Mouse (Mus musculus) embryonic fibroblast, embryonic 13.5 days (primary cell): ENCODE results near the gene Kcnj5. TPM values are rescaled to one million over a fixed set of nuclear protein-coding genes. Genes with fewer than 3 reads are reported as not detected.
A peak's percentile ranks its signal among the peaks of the same experiment; 100 is the strongest.

Source experiments
- H3K27ac ChIP-seq: 2 replicates; pipeline ENCODE4 v1.5.1; 2012; ENCODE audit warnings: low read length, control low read depth, inconsistent platforms; ENCODE audit not compliant: insufficient read depth
- H3K4me1 ChIP-seq: 2 replicates; pipeline ENCODE4 v1.6.1; 2011; ENCODE audit warnings: low read length; ENCODE audit not compliant: control insufficient read depth, insufficient read depth
- H3K4me3 ChIP-seq: 2 replicates; pipeline ENCODE4 v1.5.1; 2011; ENCODE audit warnings: mild to moderate bottlenecking, control low read depth, low read length; ENCODE audit not compliant: insufficient read depth
- CTCF ChIP-seq: IDR thresholded peaks from 2 replicates; pipeline ENCODE4 v1.5.1; 2011; ENCODE audit warnings: mild to moderate bottlenecking, control low read depth, low read length, moderate library complexity, borderline replicate concordance; ENCODE audit not compliant: insufficient read depth
- POLR2A ChIP-seq: IDR thresholded peaks from 2 replicates; pipeline ENCODE4 v1.6.1; 2011; ENCODE audit warnings: low read depth, mild to moderate bottlenecking, control low read depth, low read length, moderate library complexity
- polyA plus RNA-seq: library from polyadenylated mRNA; stranded (reverse); fragments of >200 nt; gene quantifications from 2 replicates; pipeline ENCODE4 v1.2.4, GENCODE M21; 2011; ENCODE audit warnings: low read depth; ENCODE audit not compliant: missing spikeins, insufficient read length

Gene Kcnj5
- polyA plus RNA-seq, 1 experiment = not detected

- no peak overlapping the region for H3K4me3 ChIP-seq
- H3K4me1 ChIP-seq = no peaks in the 10 kb centered on the region
- H3K27ac ChIP-seq = no peak overlapping the region
- TF ChIP-seq POLR2A (no peak), CTCF (no peak)
Observed at GRCm38 (mm10) chr9:32369388-32369787, 25.2 kb upstream of the Kcnj5 start.

GRCm38 (mm10) chr9:32368812-32369211, 24.7 kb upstream of the Kcnj5 start:
- Histone ChIP-seq H3K4me1 (no peaks in the 10 kb centered on the region), H3K4me3 (no peak overlapping the region), H3K27ac (no peak overlapping the region)
- TF ChIP-seq POLR2A (no peak), CTCF (no peak)

GRCm38 (mm10) chr9:32360770-32361169, 16.6 kb upstream of the Kcnj5 start:
- TF ChIP-seq POLR2A (no peak), CTCF (no peak)
- Histone ChIP-seq H3K4me3 (no peak overlapping the region), H3K4me1 (no peaks in the 10 kb centered on the region), H3K27ac (no peak overlapping the region)

DNA sequence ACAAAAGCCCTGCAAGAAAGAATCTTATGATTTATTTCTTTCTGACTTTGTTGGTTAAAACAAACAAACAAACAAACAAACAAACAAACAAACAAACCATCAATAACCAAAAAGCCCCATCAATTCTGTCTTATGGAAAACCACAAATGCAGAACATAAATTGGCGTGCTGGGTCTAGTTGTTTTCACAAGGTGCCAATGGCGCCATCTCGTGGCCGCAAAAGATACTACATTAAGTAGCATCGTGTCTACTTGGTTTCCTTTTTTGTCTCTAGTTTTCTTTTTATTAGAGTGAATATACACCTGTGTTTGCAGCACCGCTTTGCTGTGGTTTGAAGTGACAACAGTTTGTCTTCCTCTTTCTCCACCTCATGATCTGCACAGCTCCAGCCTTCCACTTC, 6.2 kb upstream of the Kcnj5 start:
- TF ChIP-seq CTCF (peak; percentile 58; the same call in 1 of the 2 replicates), POLR2A (no peak)
- Histone ChIP-seq H3K4me1 (no peaks in the 10 kb centered on the region), H3K27ac (no peak overlapping the region), H3K4me3 (no peak overlapping the region)

DNA sequence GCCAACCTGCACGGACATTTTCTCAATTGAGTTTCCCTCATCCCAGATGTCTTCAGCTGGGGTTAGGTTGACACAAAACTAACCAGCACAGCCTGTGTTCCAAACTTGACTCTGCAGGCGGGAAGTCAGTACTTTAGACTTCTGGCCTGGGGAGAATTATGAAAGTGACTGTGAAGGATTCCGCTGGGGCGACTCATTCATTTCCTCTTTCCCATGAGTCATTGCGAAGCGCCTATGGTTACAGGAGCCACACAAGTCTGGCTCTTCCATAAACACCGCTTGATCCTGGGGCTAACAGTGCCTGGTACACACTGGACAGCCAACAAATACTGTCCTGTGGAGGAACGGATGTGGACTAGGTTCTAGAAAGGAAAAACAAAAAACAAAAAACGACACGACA, 5.2 kb upstream of the Kcnj5 start:
- TF ChIP-seq CTCF (no peak), POLR2A (no peak)
- Histone ChIP-seq H3K4me1 (no peaks in the 10 kb centered on the region), H3K4me3 (no peak overlapping the region), H3K27ac (no peak overlapping the region)

DNA sequence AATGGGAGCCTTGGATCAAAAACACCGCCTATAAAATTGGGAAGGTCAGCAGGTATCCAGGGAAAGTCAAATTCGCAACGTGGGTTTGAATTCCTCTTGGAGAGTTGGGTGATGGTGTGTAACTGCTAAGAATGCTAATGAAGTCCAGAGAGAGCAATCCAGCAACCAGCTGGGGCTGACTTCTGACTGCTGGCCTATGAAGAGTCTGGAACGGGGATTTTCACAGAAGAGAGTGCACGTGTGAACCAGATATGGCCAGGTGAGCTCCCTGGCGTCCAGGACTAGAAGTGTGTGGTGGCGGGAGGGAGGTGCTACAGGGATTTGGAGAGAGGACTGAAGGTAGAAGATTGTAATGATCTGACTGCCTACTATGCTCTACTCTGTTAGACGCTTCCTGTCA, 3.9 kb upstream of the Kcnj5 start:
- Histone ChIP-seq H3K27ac (no peak overlapping the region), H3K4me1 (no peaks in the 10 kb centered on the region), H3K4me3 (no peak overlapping the region)
- no peak for TF ChIP-seq CTCF
- TF ChIP-seq POLR2A = no peak

DNA sequence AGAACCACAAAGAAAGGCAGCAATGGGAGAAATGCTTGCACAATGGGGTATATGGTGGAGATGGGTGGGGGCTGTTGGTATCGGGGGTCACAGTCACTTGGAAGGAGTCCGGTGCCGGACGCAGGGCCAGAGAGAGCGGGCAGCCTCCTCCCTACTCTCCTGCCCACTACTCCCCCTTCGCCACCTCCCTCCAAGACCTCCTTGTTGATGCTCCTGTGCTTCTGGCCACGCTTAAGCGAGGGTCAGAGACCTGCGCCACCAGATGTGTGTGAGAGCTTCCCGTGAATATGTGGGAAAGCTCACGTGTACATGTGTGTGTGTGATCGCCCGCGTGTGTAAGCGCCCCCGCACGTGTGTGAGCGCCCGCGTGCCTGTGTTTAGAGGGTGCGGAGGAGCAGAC, 339 bp upstream of the Kcnj5 start:
- H3K4me3 ChIP-seq = no peak overlapping the region
- H3K27ac ChIP-seq = no peak overlapping the region
- TF ChIP-seq CTCF (no peak), POLR2A (no peak)
- H3K4me1 ChIP-seq = no peaks in the 10 kb centered on the region

- H3K4me3 ChIP-seq = no peak overlapping the region
Observed at GRCm38 (mm10) chr9:32342929-32343328, 1.2 kb downstream of the Kcnj5 start.

DNA sequence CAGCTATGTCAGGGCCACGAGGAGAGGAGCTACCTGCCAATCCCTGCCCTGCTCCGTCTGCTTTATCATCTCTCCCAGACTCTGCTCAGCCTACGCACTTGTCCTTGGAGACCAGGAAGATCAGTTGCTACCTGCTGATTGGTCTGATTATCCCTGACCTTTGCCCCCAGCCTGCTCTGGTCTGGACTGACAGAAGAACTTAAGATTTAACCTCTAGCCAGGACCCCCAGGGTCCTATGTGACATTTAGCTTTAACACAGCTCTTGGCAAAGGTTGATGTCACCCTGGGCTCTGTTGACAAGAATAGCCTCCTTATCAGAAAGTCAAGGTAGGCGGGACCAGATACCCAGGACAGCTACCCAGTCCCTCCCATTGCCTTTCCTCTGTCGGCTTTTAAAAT, 3.3 kb downstream of the Kcnj5 start:
- no peak overlapping the region for H3K4me3 ChIP-seq
- no peak for TF ChIP-seq CTCF
- TF ChIP-seq POLR2A = no peak
- no peaks in the 10 kb centered on the region for H3K4me1 ChIP-seq
- no peak overlapping the region for H3K27ac ChIP-seq

More at GRCm38 (mm10) chr9:32342929-32343328, 1.2 kb downstream of the Kcnj5 start:
- Histone ChIP-seq H3K27ac (no peak overlapping the region), H3K4me1 (no peaks in the 10 kb centered on the region)
- TF ChIP-seq CTCF (no peak), POLR2A (no peak)

DNA sequence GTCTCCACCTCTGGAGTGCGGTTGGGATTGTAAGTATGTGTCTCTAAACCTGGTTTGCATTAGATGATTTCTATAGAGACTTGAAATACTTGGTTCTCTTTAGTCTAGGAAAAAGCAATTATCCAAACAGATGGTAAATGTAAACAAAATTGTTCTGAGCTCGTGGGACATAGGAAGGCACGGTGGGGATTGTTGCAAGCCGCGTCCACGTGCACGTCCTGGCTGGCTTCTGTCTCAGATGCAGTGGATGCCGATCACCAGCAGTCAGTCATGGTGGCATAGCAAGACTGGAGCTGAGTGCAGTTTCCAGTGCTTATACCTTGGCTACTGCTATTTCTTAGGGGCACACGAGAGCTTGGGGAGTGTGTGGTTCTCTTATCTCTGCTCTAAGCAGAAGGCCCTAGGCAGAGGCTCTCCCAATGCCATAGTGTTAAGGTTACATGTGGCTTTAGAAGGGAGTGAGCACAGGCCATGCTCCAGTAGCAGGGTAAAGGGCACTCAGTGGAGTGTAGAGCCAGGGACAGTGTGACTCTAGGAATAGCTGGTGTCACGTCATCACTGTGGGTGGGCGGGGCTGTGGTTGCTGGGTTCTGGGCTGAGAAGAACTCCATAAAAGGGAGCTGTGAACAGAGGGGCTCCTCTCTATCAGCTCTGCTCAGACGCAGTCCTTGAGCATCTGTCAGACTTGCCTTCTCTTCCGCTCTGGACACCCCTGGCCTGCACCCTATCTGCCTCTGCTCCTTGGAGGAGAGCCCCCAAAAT, 8.6 kb downstream of the Kcnj5 start:
- no peaks in the 10 kb centered on the region for H3K4me1 ChIP-seq
- TF ChIP-seq POLR2A (no peak), CTCF (no peak)
- no peak overlapping the region for H3K27ac ChIP-seq
- no peak overlapping the region for H3K4me3 ChIP-seq
